In genomic region chr3:57575660-57576055, GRCm38 (mm10) we compare ENCODE assay signal across 8 mouse cellular contexts. TPM values are rescaled to one million over a fixed set of nuclear protein-coding genes. Genes with fewer than 3 reads are reported as not detected.
DNase-seq lines count a peak whose midpoint lies in the region; ATAC-seq and TF ChIP-seq lines count a peak whose summit lies in the region.

TSS of gene Wwtr1 (minus strand) at chr3:57575910.

- WGBS in forebrain, embryonic 16.5 days = under 1% methylated on average over 36 of the region's 36 CpGs

- peak within 1 kb of the TSS; percentile 94 for H3K4me2 ChIP-seq in forebrain, embryonic 16.5 days (ENCODE audit: low read length)

- peaks cover 44% of the 10 kb centered on the region for H3K4me1 ChIP-seq in E14TG2a.4 (replicated peaks; ENCODE audit: low read depth, low read length)
- H3K4me1 ChIP-seq in forebrain, embryonic 16.5 days (replicated peaks; ENCODE audit: control insufficient read depth, insufficient read depth, low read length) = peaks cover 14% of the 10 kb centered on the region

- peak; percentile 26 for DNase-seq in cerebellum, adult 11-12 months
- DNase-seq in heart, postnatal 10 days = peak; percentile 95 to 96
- peak; percentile 16 to 60 for DNase-seq in layer of hippocampus, adult 18-20 months (ENCODE audit: low spot score in 2 of 2)
- DNase-seq in lung, adult 18-20 months = peak; percentile 97 to 98
- peak; percentile 95 for DNase-seq in ovary, adult 18-20 months (ENCODE audit: low spot score)
- peak; percentile 2 for DNase-seq in thymus, postnatal 25 days

- peaks cover 15% of the 10 kb centered on the region for H3K36me3 ChIP-seq in E14TG2a.4 (ENCODE audit: insufficient read depth, low read length)
- H3K36me3 ChIP-seq in forebrain, embryonic 16.5 days (ENCODE audit: control insufficient read depth, insufficient read depth) = no peaks in the 10 kb centered on the region

- TF ChIP-seq CTCF in E14TG2a.4 (conservative IDR thresholded peaks at IDR 0.05; ENCODE audit: low read length) = no peak

- intact Hi-C loops in heart, postnatal 10 days (cut with DNase I) = loop anchor here (1.0 to 2.0 kb wide), 4 partner anchors 29 to 105 kb away; no protein-coding TSS in a partner anchor

- peak within 1 kb of the TSS; percentile 64 for H3K27ac ChIP-seq in forebrain, embryonic 16.5 days (ENCODE audit: low read length)

- H3K4me3 ChIP-seq in E14TG2a.4 (replicated peaks; ENCODE audit: low read length) = peak within 1 kb of the TSS; percentile 93
- H3K4me3 ChIP-seq in forebrain, embryonic 16.5 days (replicated peaks; ENCODE audit: low read length) = peak within 1 kb of the TSS; percentile 58

- peak within 1 kb of the TSS; percentile 64 for H3K9ac ChIP-seq in forebrain, embryonic 16.5 days (replicated peaks; ENCODE audit: low read depth, low read length)

- ATAC-seq in forebrain, embryonic 16.5 days = peak; percentile 87

- H3K27me3 ChIP-seq in E14TG2a.4 (ENCODE audit: insufficient read depth, low read length) = 0 out of 2 replicates have a peak, but pooled peaks cover 4% of the 10 kb centered on the region
- no peaks in the 10 kb centered on the region for H3K27me3 ChIP-seq in forebrain, embryonic 16.5 days (replicated peaks; ENCODE audit: control insufficient read depth, insufficient read depth, low read length)

- no peaks in the 10 kb centered on the region for H3K9me3 ChIP-seq in E14TG2a.4 (ENCODE audit: low read length)
- no peaks in the 10 kb centered on the region for H3K9me3 ChIP-seq in forebrain, embryonic 16.5 days (ENCODE audit: control insufficient read depth, low read length)

RNA-seq across cellular contexts. Expression of gene Wwtr1, which starts in this region (rescaled TPM):
- polyA plus RNA-seq in forebrain, embryonic 16.5 days (2015; fragmentation: Nextera tagmentation; extraction: Ambion mirVana) = 9.9 and 12.3 TPM in 2 replicates
- 10 to 100 TPM; 81.0 to 83.0 TPM for total RNA-seq in heart, postnatal 10 days (2021)
- total RNA-seq in layer of hippocampus, adult 18-20 months (2021) = 10 to 100 TPM; 13.3 to 14.4 TPM

Comparison
In these comparisons a context has a peak if more than half of its experiments do, and no peak if none do; other contexts are left out.
1. Peak in every context shown above with its lines: DNase-seq, ATAC-seq, H3K4me3 ChIP-seq and H3K27ac ChIP-seq.
2. RNA of gene Wwtr1 (total RNA-seq): 81.0 to 83.0 TPM in heart, postnatal 10 days; 13.3 to 14.4 TPM in layer of hippocampus, adult 18-20 months; every median in the first group is over 4 times any median in the second.
3. DNase-seq: peak in every context shown above with its lines; median percentile 98 in lung, adult 18-20 months; 96 in heart, postnatal 10 days; 95 in ovary, adult 18-20 months; 38 in layer of hippocampus, adult 18-20 months; 26 in cerebellum, adult 11-12 months; 2 in thymus, postnatal 25 days.